In genomic region chr17:84274163-84274562, GRCm38 (mm10) we compare ENCODE assay signal across 9 mouse cellular contexts.
DNase-seq lines count a peak whose midpoint lies in the region; ATAC-seq and TF ChIP-seq lines count a peak whose summit lies in the region.
"Had no signal": no experiment of that assay in that cellular context is flagged by ENCODE, and none has a peak within 500 bp of the region (broad histone marks: within the 10 kb centered on the region; RNA-seq: fewer than 3 reads in every experiment).

No protein-coding gene starts in this region.

- H3K9me3 ChIP-seq in forebrain, embryonic 13.5 days (replicated peaks), result no peaks in the 10 kb centered on the region
- no peaks in the 10 kb centered on the region for H3K9me3 ChIP-seq in limb, embryonic 13.5 days
- H3K9me3 ChIP-seq in liver, embryonic 11.5 days (ENCODE audit: control insufficient read depth, low read length), result no peaks in the 10 kb centered on the region

- TF ChIP-seq CTCF in gastrocnemius, adult 2 months (IDR thresholded peaks at IDR 0.05), result 0 out of 2 replicates have a peak, but pooled peaks have one; percentile 1

- 0 out of 2 replicates have a peak overlapping the region, but pooled peaks have one; percentile 3 for H3K9ac ChIP-seq in forebrain, embryonic 13.5 days
- H3K9ac ChIP-seq in limb, embryonic 13.5 days, result no peak overlapping the region
- H3K9ac ChIP-seq in liver, embryonic 11.5 days (ENCODE audit: low read depth, low read length), result no peak overlapping the region

- no peak overlapping the region for H3K4me3 ChIP-seq in gastrocnemius, adult 2 months
- H3K4me3 ChIP-seq in forebrain, embryonic 13.5 days, result no peak overlapping the region
- no peak overlapping the region for H3K4me3 ChIP-seq in limb, embryonic 13.5 days
- no peak overlapping the region for H3K4me3 ChIP-seq in liver, embryonic 11.5 days (ENCODE audit: low read depth, low read length)

- peak overlapping the region; percentile 72 for H3K27ac ChIP-seq in gastrocnemius, adult 2 months
- peak overlapping the region; percentile 80 for H3K27ac ChIP-seq in forebrain, embryonic 13.5 days
- peak overlapping the region; percentile 72 for H3K27ac ChIP-seq in limb, embryonic 13.5 days
- H3K27ac ChIP-seq in liver, embryonic 11.5 days (ENCODE audit: low read depth, low read length), result no peak overlapping the region

- no peaks in the 10 kb centered on the region for H3K27me3 ChIP-seq in forebrain, embryonic 13.5 days
- no peaks in the 10 kb centered on the region for H3K27me3 ChIP-seq in limb, embryonic 13.5 days
- no peaks in the 10 kb centered on the region for H3K27me3 ChIP-seq in liver, embryonic 11.5 days (replicated peaks; ENCODE audit: control insufficient read depth, insufficient read depth, low read length)

- ATAC-seq in forebrain, embryonic 13.5 days, result peak; percentile 65
- ATAC-seq in limb, embryonic 13.5 days (ENCODE audit: low FRiP score, low read depth), result 0 out of 2 replicates have a peak, but pooled peaks have one; percentile 22
- no peak for ATAC-seq in liver, embryonic 11.5 days (replicated peaks; ENCODE audit: low FRiP score)

- H3K36me3 ChIP-seq in forebrain, embryonic 13.5 days (ENCODE audit: poor library complexity, severe bottlenecking), result peaks cover 6% of the 10 kb centered on the region; the same call in 1 of the 2 replicates
- H3K36me3 ChIP-seq in limb, embryonic 13.5 days, result peaks cover 5% of the 10 kb centered on the region; the same call in 1 of the 2 replicates
- no peaks in the 10 kb centered on the region for H3K36me3 ChIP-seq in liver, embryonic 11.5 days (ENCODE audit: control insufficient read depth, insufficient read depth, low read length)

- peak; percentile 40 for DNase-seq in gastrocnemius, adult 2 months
- DNase-seq in gastrocnemius, adult 8-10 months (ENCODE audit: low spot score in 2 of 2), result no peak
- peak; percentile 30 for DNase-seq in CD4-positive helper T cell, adult 2 months (ENCODE audit: low read depth, low spot score)
- no peak for DNase-seq in thymus, adult 18-20 months
- no peak for DNase-seq in adrenal gland, adult 2 months
- DNase-seq in liver, embryonic 11.5 days (ENCODE audit: low spot score), result no peak
- DNase-seq: thymus, postnatal 25 days had no signal

- 36% methylated on average over 6 of the region's 6 CpGs for WGBS in forebrain, embryonic 13.5 days
- 24% methylated on average over 6 of the region's 6 CpGs for WGBS in limb, embryonic 13.5 days
- WGBS in liver, embryonic 11.5 days, result 80% methylated on average over 6 of the region's 6 CpGs

- intact Hi-C loops in gastrocnemius, adult 2 months (cut with DNase I), result no loop called here

- peaks cover 27% of the 10 kb centered on the region for H3K4me1 ChIP-seq in forebrain, embryonic 13.5 days
- peaks cover 66% of the 10 kb centered on the region for H3K4me1 ChIP-seq in limb, embryonic 13.5 days
- no peaks in the 10 kb centered on the region; the same call in 1 of the 2 replicates for H3K4me1 ChIP-seq in liver, embryonic 11.5 days (replicated peaks; ENCODE audit: control insufficient read depth, insufficient read depth, low read length)

- no peak overlapping the region for H3K4me2 ChIP-seq in forebrain, embryonic 13.5 days
- no peak overlapping the region for H3K4me2 ChIP-seq in limb, embryonic 13.5 days (replicated peaks)
- no peak overlapping the region for H3K4me2 ChIP-seq in liver, embryonic 11.5 days

Comparison
In these comparisons a context has a peak if more than half of its experiments do, and no peak if none do; other contexts are left out.
1. DNase-seq: peak in gastrocnemius, adult 2 months (single experiment) and CD4-positive helper T cell, adult 2 months (single experiment); none in gastrocnemius, adult 8-10 months (0 of 2), thymus, adult 18-20 months (0 of 2), adrenal gland, adult 2 months (single experiment) and liver, embryonic 11.5 days (single experiment).